Mouse (Mus musculus): ENCODE data around the gene Gata5.

DNA sequence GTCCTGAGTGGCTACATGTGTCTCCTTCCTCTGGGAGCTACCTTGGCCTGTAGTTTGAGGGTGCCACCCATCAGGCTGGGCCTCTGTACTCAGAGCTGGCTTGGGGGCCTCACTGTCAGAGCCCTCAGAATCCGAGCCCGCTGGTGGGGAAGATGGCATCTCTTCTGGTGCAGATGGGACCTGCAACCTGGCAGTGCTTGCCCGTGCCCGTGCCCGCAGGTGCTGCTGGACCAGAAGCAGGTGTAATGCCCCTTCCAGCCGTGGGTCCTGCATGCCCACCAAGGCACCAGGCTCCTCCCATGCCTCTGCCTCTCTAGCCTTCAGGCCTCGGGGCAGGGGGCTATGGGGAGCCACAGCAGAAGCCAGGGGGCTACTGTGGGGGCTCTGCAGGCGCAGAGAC, 55.2 kb downstream of the Gata5 start:
- TF ChIP-seq POLR2A (IDR thresholded peaks at IDR 0.05; ENCODE audit: borderline replicate concordance, insufficient read depth, low read length), result no peak
- TF ChIP-seq CTCF (IDR thresholded peaks at IDR 0.05; ENCODE audit: borderline replicate concordance, insufficient read depth, low read depth, low read length), result no peak
